Mouse (Mus musculus) midbrain, embryonic 10.5 days (tissue): ENCODE data around the gene Aif1. TPM values are rescaled to one million over a fixed set of nuclear protein-coding genes. Genes with fewer than 3 reads are reported as not detected.
A peak's percentile ranks its signal among the peaks of the same experiment; 100 is the strongest.

Experiments used
- DNase-seq: peaks from one replicate; pipeline ENCODE4 v3.0.0-alpha.2; 2017; ENCODE audit warnings: low spot score
- H3K27ac ChIP-seq: fragments of 300-500 bp; sonication (generic); replicated peaks from 2 replicates; pipeline ENCODE4 v1.5.1; 2016; ENCODE audit warnings: mild to moderate bottlenecking
- H3K27me3 ChIP-seq: fragments of 300-500 bp; sonication (generic); 2 replicates; pipeline ENCODE4 v1.6.1; 2016; ENCODE audit warnings: low read depth, mild to moderate bottlenecking; ENCODE audit not compliant: poor library complexity, severe bottlenecking
- H3K36me3 ChIP-seq: fragments of 300-500 bp; sonication (generic); 2 replicates; pipeline ENCODE4 v1.6.1; 2016; ENCODE audit warnings: mild to moderate bottlenecking, moderate library complexity
- H3K4me1 ChIP-seq: fragments of 300-500 bp; sonication (generic); 2 replicates; pipeline ENCODE4 v1.6.1; 2016
- H3K4me3 ChIP-seq: fragments of 300-500 bp; sonication (generic); 2 replicates; pipeline ENCODE4 v1.5.1; 2016; ENCODE audit warnings: mild to moderate bottlenecking, moderate library complexity
- H3K9me3 ChIP-seq: fragments of 300-500 bp; sonication (generic); replicated peaks from 2 replicates; pipeline ENCODE4 v1.6.1; 2016; ENCODE audit warnings: mild to moderate bottlenecking
- WGBS: fragments of 180-500 bp; shearing (Covaris S2); methylation state at CpG from one replicate; pipeline ENCODE4 v1.1.7; 2016; 5-methylcytosine and 5-hydroxymethylcytosine counted together
- polyA plus RNA-seq: library from polyadenylated mRNA; unstranded; fragments of >200 nt; fragmentation: Nextera tagmentation; extraction: Ambion mirVana; gene quantifications from 2 replicates; pipeline ENCODE4 v1.2.1, GENCODE M21; 2016

Aif1 gene
- polyA plus RNA-seq, 1 experiment from 2014 or later = 4.0 TPM

GRCm38 (mm10) chr17:35174201-35174977 lies 1.5 kb downstream of the Aif1 start:
- H3K9me3 ChIP-seq = no peaks in the 10 kb centered on the region
- no peak overlapping the region for H3K4me3 ChIP-seq
- 78% methylated on average over 8 of the region's 8 CpGs for WGBS
- no peaks in the 10 kb centered on the region for H3K36me3 ChIP-seq
- peaks cover 5% of the 10 kb centered on the region; the same call in 1 of the 2 replicates for H3K4me1 ChIP-seq
- DNase-seq = no peak
- no peak overlapping the region for H3K27ac ChIP-seq
- H3K27me3 ChIP-seq = no peaks in the 10 kb centered on the region

- H3K4me3 ChIP-seq = no peak overlapping the region
- WGBS = 83% methylated on average over 3 of the region's 3 CpGs
These were observed 2.5 kb downstream of the Aif1 start for GRCm38 (mm10) chr17:35173329-35173728.

GRCm38 (mm10) chr17:35172445-35173234 lies 3.2 kb downstream of the Aif1 start:
- Histone ChIP-seq H3K27me3 (no peaks in the 10 kb centered on the region), H3K9me3 (no peaks in the 10 kb centered on the region), H3K4me1 (peaks cover 5% of the 10 kb centered on the region; the same call in 1 of the 2 replicates), H3K4me3 (no peak overlapping the region), H3K27ac (0 out of 2 replicates have a peak overlapping the region, but pooled peaks have one; percentile 19), H3K36me3 (no peaks in the 10 kb centered on the region)
- 73% methylated on average over 11 of the region's 11 CpGs for WGBS
- DNase-seq = no peak

More at GRCm38 (mm10) chr17:35173329-35173728, 2.5 kb downstream of the Aif1 start:
- no peak for DNase-seq
- no peaks in the 10 kb centered on the region for H3K27me3 ChIP-seq
- peaks cover 5% of the 10 kb centered on the region; the same call in 1 of the 2 replicates for H3K4me1 ChIP-seq
- no peaks in the 10 kb centered on the region for H3K9me3 ChIP-seq
- H3K27ac ChIP-seq = no peak overlapping the region
- no peaks in the 10 kb centered on the region for H3K36me3 ChIP-seq

GRCm38 (mm10) chr17:35168541-35169207 lies 7.2 kb downstream of the Aif1 start:
- H3K27ac ChIP-seq = 0 out of 2 replicates have a peak overlapping the region, but pooled peaks have one; percentile 33
- H3K4me1 ChIP-seq = peaks cover 11% of the 10 kb centered on the region
- H3K9me3 ChIP-seq = no peaks in the 10 kb centered on the region
- no peaks in the 10 kb centered on the region for H3K36me3 ChIP-seq
- DNase-seq = no peak
- H3K4me3 ChIP-seq = no peak overlapping the region
- 25% methylated on average over 4 of the region's 4 CpGs for WGBS
- no peaks in the 10 kb centered on the region for H3K27me3 ChIP-seq

GRCm38 (mm10) chr17:35167794-35168193 lies 8.1 kb downstream of the Aif1 start:
- Histone ChIP-seq H3K27me3 (no peaks in the 10 kb centered on the region), H3K36me3 (peaks cover 6% of the 10 kb centered on the region), H3K4me1 (peaks cover 18% of the 10 kb centered on the region), H3K27ac (peak overlapping the region; percentile 28; the same call in 1 of the 2 replicates), H3K9me3 (no peaks in the 10 kb centered on the region), H3K4me3 (no peak overlapping the region)
- WGBS = 90% methylated on average over 7 of the region's 7 CpGs
- no peak for DNase-seq

GRCm38 (mm10) chr17:35166352-35167035 lies 9.4 kb downstream of the Aif1 start:
- Histone ChIP-seq H3K9me3 (no peaks in the 10 kb centered on the region), H3K27ac (peak overlapping the region; percentile 98), H3K27me3 (no peaks in the 10 kb centered on the region), H3K4me3 (peak overlapping the region; percentile 92), H3K36me3 (peaks cover 19% of the 10 kb centered on the region), H3K4me1 (peaks cover 31% of the 10 kb centered on the region)
- WGBS = 74% methylated on average over 8 of the region's 8 CpGs
- no peak for DNase-seq

- DNase-seq = no peak
- 26% methylated on average over 12 of the region's 12 CpGs for WGBS
These were observed 10.3 kb downstream of the Aif1 start for GRCm38 (mm10) chr17:35165451-35166155.

GRCm38 (mm10) chr17:35164568-35165450 lies 11.1 kb downstream of the Aif1 start, which contains the start of gene Prrc2a:
Gene Prrc2a, minus strand, starts transcription at chr17:35164897.
- H3K4me1 ChIP-seq = peaks cover 32% of the 10 kb centered on the region
- under 1% methylated on average over 84 of the region's 89 CpGs for WGBS
- peaks cover 36% of the 10 kb centered on the region for H3K36me3 ChIP-seq
- peak within 1 kb of the TSS; percentile 98 for H3K27ac ChIP-seq
- no peaks in the 10 kb centered on the region for H3K9me3 ChIP-seq
- peak; percentile 99 for DNase-seq
- H3K4me3 ChIP-seq = peak within 1 kb of the TSS; percentile 92
- H3K27me3 ChIP-seq = no peaks in the 10 kb centered on the region

More at GRCm38 (mm10) chr17:35165451-35166155, 10.3 kb downstream of the Aif1 start:
- H3K27me3 ChIP-seq = no peaks in the 10 kb centered on the region
- H3K36me3 ChIP-seq = peaks cover 28% of the 10 kb centered on the region
- H3K27ac ChIP-seq = peak overlapping the region; percentile 98
- H3K4me3 ChIP-seq = peak overlapping the region; percentile 92
- H3K9me3 ChIP-seq = no peaks in the 10 kb centered on the region
- peaks cover 32% of the 10 kb centered on the region for H3K4me1 ChIP-seq

- H3K36me3 ChIP-seq = peaks cover 42% of the 10 kb centered on the region
- H3K9me3 ChIP-seq = no peaks in the 10 kb centered on the region
- peak overlapping the region; percentile 92 for H3K4me3 ChIP-seq
- no peak for DNase-seq
- H3K27ac ChIP-seq = peak overlapping the region; percentile 98
- WGBS = 0% methylated on average over 18 of the region's 28 CpGs
- no peaks in the 10 kb centered on the region for H3K27me3 ChIP-seq
- peaks cover 32% of the 10 kb centered on the region for H3K4me1 ChIP-seq
These were observed 11.7 kb downstream of the Aif1 start for GRCm38 (mm10) chr17:35164218-35164567.

DNA sequence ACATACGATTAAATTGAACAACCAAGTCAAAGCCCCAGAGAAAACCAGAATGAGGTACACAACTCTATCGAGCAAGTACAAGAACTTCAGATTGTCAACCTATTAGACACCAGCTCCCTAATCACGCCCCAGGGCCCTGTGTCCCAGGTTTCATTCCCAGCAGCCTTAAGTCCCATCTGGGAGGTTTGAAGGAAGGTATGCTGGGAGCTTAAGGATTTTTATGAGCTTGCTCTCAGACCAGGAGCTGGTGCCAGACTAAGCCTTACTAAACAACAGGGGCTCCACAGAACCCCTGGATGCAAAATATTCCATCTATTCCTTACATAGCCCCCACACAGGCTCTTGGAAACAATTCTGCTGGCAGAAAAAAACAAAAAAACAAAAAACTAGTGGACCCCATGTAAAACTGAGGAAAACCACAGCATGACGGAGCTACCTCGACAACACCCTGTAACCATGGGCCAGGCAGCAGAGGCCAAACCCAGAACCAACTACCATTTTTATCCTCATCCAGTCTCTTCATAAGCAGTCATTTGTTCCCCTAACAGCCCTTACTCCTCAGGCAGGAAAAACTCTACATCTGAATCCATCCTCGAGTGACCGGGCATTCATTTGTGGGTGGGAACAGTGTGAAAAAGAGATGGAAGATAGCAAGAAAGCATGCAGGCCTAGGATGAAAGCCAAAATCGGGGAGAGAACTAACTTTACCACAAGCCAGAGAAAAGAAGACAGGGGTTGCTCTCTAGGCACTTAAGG lies 12.4 kb downstream of the Aif1 start:
- H3K27ac ChIP-seq = peak overlapping the region; percentile 98
- peaks cover 32% of the 10 kb centered on the region for H3K4me1 ChIP-seq
- H3K27me3 ChIP-seq = no peaks in the 10 kb centered on the region
- no peak for DNase-seq
- H3K9me3 ChIP-seq = no peaks in the 10 kb centered on the region
- H3K4me3 ChIP-seq = peak overlapping the region; percentile 92
- WGBS = 28% methylated on average over 8 of the region's 8 CpGs
- H3K36me3 ChIP-seq = peaks cover 49% of the 10 kb centered on the region
